Mouse (Mus musculus) adrenal gland, postnatal 4 days (tissue): ENCODE results near the gene Alyref. TPM values are rescaled to one million over a fixed set of nuclear protein-coding genes. Genes with fewer than 3 reads are reported as not detected.

Source experiments
- DNase-seq, 2 experiments: peaks; one replicate each; pipeline ENCODE4 v3.0.0; 2021 to 2022; ENCODE audit warnings: low spot score in 2 of 2, mixed read lengths in 2 of 2
- long read RNA-seq, 2 experiments: library from polyadenylated mRNA; stranded (forward); transcript quantifications; one replicate each; pipeline ENCODE4 v2.0.0; 2021
- total RNA-seq, 2 experiments: library from RNA; stranded (reverse); gene quantifications; 2 replicates each; pipeline ENCODE4 v1.2.3; 2021

Alyref gene
- total RNA-seq: 100 to 1,000 TPM; 136 to 169 TPM
- long read RNA-seq, experiment 1, transcript Alyref-201 (6 exons, 3,527 nt): major isoform, 170 of 176 reads
- long read RNA-seq, experiment 1, partial matches to known transcripts: 3 of 176 reads
- long read RNA-seq, experiment 1, other reads (novel, unspliced or antisense): 3 of 176 reads
- long read RNA-seq, experiment 2, transcript Alyref-201 (6 exons, 3,527 nt): major isoform, 228 of 248 reads
- long read RNA-seq, experiment 2, partial matches to known transcripts: 5 of 248 reads
- long read RNA-seq, experiment 2, other reads (novel, unspliced or antisense): 15 of 248 reads

GRCm38 (mm10) chr11:120598283-120598989 is at the start of gene Alyref, which contains the start of gene Anapc11:
Gene Alyref (minus strand): TSS chr11:120598365.
Gene Anapc11 (plus strand): TSS chr11:120598421.
- peak; percentile 87 to 95 for DNase-seq

- DNase-seq: no peak
Measured at GRCm38 (mm10) chr11:120647047-120647830, 49.1 kb upstream of the Alyref start.

GRCm38 (mm10) chr11:120643601-120643987 is 45.4 kb upstream of the Alyref start, which contains the start of gene Pycr1:
Gene Pycr1 (minus strand): TSS chr11:120643769.
- peak; percentile 85 to 91 for DNase-seq

- DNase-seq: no peak
Measured at GRCm38 (mm10) chr11:120642939-120643600, 44.9 kb upstream of the Alyref start.

GRCm38 (mm10) chr11:120641869-120642268 is 43.7 kb upstream of the Alyref start:
- DNase-seq: no peak

- DNase-seq: no peak
Measured at GRCm38 (mm10) chr11:120641255-120641654, 43.1 kb upstream of the Alyref start.

- DNase-seq: no peak
Measured at GRCm38 (mm10) chr11:120634810-120635209, 36.6 kb upstream of the Alyref start.

- peak; percentile 84 to 88 for DNase-seq
Measured at GRCm38 (mm10) chr11:120633520-120634343, 35.6 kb upstream of the Alyref start, which contains the start of gene Mafg. Gene Mafg (minus strand): TSS chr11:120633600.

- peak in 1 of 2 experiments; percentile 59 for DNase-seq
Measured at GRCm38 (mm10) chr11:120632559-120633519, 34.7 kb upstream of the Alyref start.

- no peak for DNase-seq
Measured at GRCm38 (mm10) chr11:120631726-120632448, 33.7 kb upstream of the Alyref start.

GRCm38 (mm10) chr11:120630881-120631725 is 32.9 kb upstream of the Alyref start:
- DNase-seq: no peak

- DNase-seq: no peak
Measured at GRCm38 (mm10) chr11:120630401-120630871, 32.3 kb upstream of the Alyref start.

- no peak for DNase-seq
Measured at GRCm38 (mm10) chr11:120629911-120630310, 31.7 kb upstream of the Alyref start.

- DNase-seq: no peak
Measured at GRCm38 (mm10) chr11:120629341-120629730, 31.2 kb upstream of the Alyref start.

GRCm38 (mm10) chr11:120628601-120629340 is 30.6 kb upstream of the Alyref start:
- DNase-seq: no peak
